Mouse (Mus musculus) MEL (cell line): ENCODE measurements around the gene Slc29a4. TPM values are rescaled to one million over a fixed set of nuclear protein-coding genes. Genes with fewer than 3 reads are reported as not detected.

Experiments used
- DNase-seq: peaks from one replicate; pipeline ENCODE4 v3.0.0; 2011; ENCODE audit warnings: low read depth, low spot score
- H3K27ac ChIP-seq: 2 replicates; pipeline ENCODE4 v1.5.1; 2012; ENCODE audit warnings: low read depth, mild to moderate bottlenecking, control low read depth, low read length, moderate library complexity; ENCODE audit not compliant: control insufficient read depth
- H3K27me3 ChIP-seq, 2 experiments: fragments of 150-350 bp in 1 of 2; sonication (generic) in 1 of 2; 2 replicates each; pipeline ENCODE4 v1.6.1; 2012; ENCODE audit warnings: low read length in 2 of 2, mild to moderate bottlenecking in 2 of 2, improper control_type of control experiment in 1 of 2, moderate library complexity in 1 of 2; ENCODE audit not compliant: insufficient read depth in 2 of 2, control insufficient read depth in 1 of 2
- H3K36me3 ChIP-seq, 2 experiments: 2 replicates each; pipeline ENCODE4 v1.6.1; 2012 to 2014; ENCODE audit warnings: low read length in 2 of 2, improper control_type of control experiment in 1 of 2, inconsistent platforms in 1 of 2, mild to moderate bottlenecking in 1 of 2; ENCODE audit not compliant: insufficient read depth in 2 of 2, control insufficient read depth in 1 of 2
- H3K4me1 ChIP-seq, 2 experiments: fragments of 150-350 bp in 1 of 2; sonication (generic) in 1 of 2; 2 replicates each; pipeline ENCODE4 v1.6.1; 2012; ENCODE audit warnings: low read length in 2 of 2, improper control_type of control experiment in 1 of 2, mild to moderate bottlenecking in 1 of 2; ENCODE audit not compliant: insufficient read depth in 2 of 2, control insufficient read depth in 1 of 2
- H3K4me3 ChIP-seq, 2 experiments: fragments of 150-350 bp in 1 of 2; sonication (generic) in 1 of 2; 2 replicates each; pipeline ENCODE4 v1.5.1; 2012; ENCODE audit warnings: low read depth in 2 of 2, low read length in 2 of 2, mild to moderate bottlenecking in 2 of 2, moderate library complexity in 2 of 2, control low read depth in 1 of 2, improper control_type of control experiment in 1 of 2; ENCODE audit not compliant: control insufficient read depth in 1 of 2, insufficient read depth in 1 of 2
- H3K79me2 ChIP-seq: 2 replicates; pipeline ENCODE4 v1.6.1; 2012; ENCODE audit warnings: mild to moderate bottlenecking, low read length, moderate library complexity; ENCODE audit not compliant: control insufficient read depth, poor library complexity, insufficient read depth
- H3K9ac ChIP-seq: 2 replicates; pipeline ENCODE4 v1.6.1; 2012; ENCODE audit warnings: low read depth, mild to moderate bottlenecking, control low read depth, low read length, moderate library complexity; ENCODE audit not compliant: control insufficient read depth, poor library complexity, severe bottlenecking
- H3K9me3 ChIP-seq: fragments of 150-350 bp; sonication (generic); replicated peaks from 2 replicates; pipeline ENCODE4 v1.6.1; 2012; ENCODE audit warnings: mild to moderate bottlenecking, low read length, improper control_type of control experiment, moderate library complexity; ENCODE audit not compliant: insufficient read depth
- BHLHE40 ChIP-seq: IDR thresholded peaks from 2 replicates; pipeline ENCODE4 v1.6.1; 2012; ENCODE audit warnings: low read depth, mild to moderate bottlenecking, inconsistent platforms, low read length, improper control_type of control experiment, borderline replicate concordance
- CHD1 ChIP-seq: IDR thresholded peaks from 2 replicates; pipeline ENCODE4 v1.6.1; 2012; ENCODE audit warnings: low read depth, mild to moderate bottlenecking, inconsistent platforms, low read length, improper control_type of control experiment
- CHD2 ChIP-seq: IDR thresholded peaks from 2 replicates; pipeline ENCODE4 v1.6.1; 2011; ENCODE audit warnings: low read length, improper control_type of control experiment
- CTCF ChIP-seq, 3 experiments: IDR thresholded peaks in 2 of 3; conservative IDR thresholded peaks in 1 of 3; 2 replicates each; pipeline ENCODE4 v1.5.1; 2011 to 2012; ENCODE audit warnings: low read length in 3 of 3, low read depth in 2 of 3, mild to moderate bottlenecking in 2 of 3, improper control_type of control experiment in 1 of 3, inconsistent platforms in 1 of 3, mixed read lengths in 1 of 3, moderate library complexity in 1 of 3; ENCODE audit not compliant: control insufficient read depth in 1 of 3, insufficient read depth in 1 of 3, poor library complexity in 1 of 3, severe bottlenecking in 1 of 3
- E2F4 ChIP-seq: IDR thresholded peaks from 2 replicates; pipeline ENCODE4 v1.6.1; 2011; ENCODE audit warnings: low read depth, low read length, improper control_type of control experiment, borderline replicate concordance
- ELF1 ChIP-seq: IDR thresholded peaks from 2 replicates; pipeline ENCODE4 v1.6.1; 2014; ENCODE audit warnings: low read depth, mild to moderate bottlenecking, inconsistent platforms, low read length, improper control_type of control experiment, moderate library complexity
- EP300 ChIP-seq, 2 experiments: IDR thresholded peaks; 2 replicates each; pipeline ENCODE4 v1.6.1; 2011; ENCODE audit warnings: improper control_type of control experiment in 2 of 2, low read length in 2 of 2, low read depth in 1 of 2, mild to moderate bottlenecking in 1 of 2
- GABPA ChIP-seq: IDR thresholded peaks from 2 replicates; pipeline ENCODE4 v1.6.1; 2012; ENCODE audit warnings: low read depth, mild to moderate bottlenecking, inconsistent platforms, low read length, improper control_type of control experiment, moderate library complexity
- GATA1 ChIP-seq: IDR thresholded peaks from 2 replicates; pipeline ENCODE4 v1.6.1; 2011; ENCODE audit warnings: low read depth, low read length, improper control_type of control experiment
- HCFC1 ChIP-seq: IDR thresholded peaks from 2 replicates; pipeline ENCODE4 v1.6.1; 2012; ENCODE audit warnings: low read depth, mild to moderate bottlenecking, inconsistent platforms, low read length, improper control_type of control experiment, moderate library complexity
- JUND ChIP-seq: IDR thresholded peaks from 2 replicates; pipeline ENCODE4 v1.6.1; 2011; ENCODE audit warnings: low read depth, mild to moderate bottlenecking, improper control_type of control experiment, low read length
- MAFK ChIP-seq: IDR thresholded peaks from 2 replicates; pipeline ENCODE4 v1.6.1; 2011; ENCODE audit warnings: low read depth, mild to moderate bottlenecking, low read length, improper control_type of control experiment, borderline replicate concordance
- MAX ChIP-seq: IDR thresholded peaks from 2 replicates; pipeline ENCODE4 v1.6.1; 2011; ENCODE audit warnings: low read length, improper control_type of control experiment
- MAZ ChIP-seq: IDR thresholded peaks from 2 replicates; pipeline ENCODE4 v1.6.1; 2012; ENCODE audit warnings: low read depth, mild to moderate bottlenecking, inconsistent platforms, low read length, improper control_type of control experiment
- POLR2AphosphoS2 ChIP-seq: IDR thresholded peaks from 2 replicates; pipeline ENCODE4 v1.6.1; 2011; ENCODE audit warnings: low read length, improper control_type of control experiment
- RAD21 ChIP-seq: IDR thresholded peaks from 2 replicates; pipeline ENCODE4 v1.6.1; 2011; ENCODE audit warnings: mild to moderate bottlenecking, low read depth, low read length, improper control_type of control experiment
- SIN3A ChIP-seq: IDR thresholded peaks from 2 replicates; pipeline ENCODE4 v1.6.1; 2012; ENCODE audit warnings: low read length, improper control_type of control experiment, inconsistent platforms
- SMC3 ChIP-seq: IDR thresholded peaks from 2 replicates; pipeline ENCODE4 v1.6.1; 2011; ENCODE audit warnings: low read depth, low read length, improper control_type of control experiment
- TBP ChIP-seq: IDR thresholded peaks from 2 replicates; pipeline ENCODE4 v1.8.0; 2011; ENCODE audit warnings: low read depth, low read length, improper control_type of control experiment
- UBTF ChIP-seq: IDR thresholded peaks from 2 replicates; pipeline ENCODE4 v1.6.1; 2012; ENCODE audit warnings: low read depth, mild to moderate bottlenecking, inconsistent platforms, low read length, improper control_type of control experiment, moderate library complexity, borderline replicate concordance; ENCODE audit not compliant: insufficient read depth
- USF1 ChIP-seq: IDR thresholded peaks from 2 replicates; pipeline ENCODE4 v1.6.1; 2014; ENCODE audit warnings: low read depth, mild to moderate bottlenecking, inconsistent platforms, low read length, improper control_type of control experiment, moderate library complexity
- ZC3H11A ChIP-seq: IDR thresholded peaks from 2 replicates; pipeline ENCODE4 v1.6.1; 2012; ENCODE audit warnings: low read depth, mild to moderate bottlenecking, inconsistent platforms, low read length, improper control_type of control experiment
- ZMIZ1 ChIP-seq: IDR thresholded peaks from 2 replicates; pipeline ENCODE4 v1.6.1; 2012; ENCODE audit warnings: low read depth, mild to moderate bottlenecking, inconsistent platforms, low read length, improper control_type of control experiment, moderate library complexity
- polyA plus RNA-seq, 2 experiments: library from polyadenylated mRNA; stranded (reverse) in 1 of 2; unstranded in 1 of 2; fragments of >175 nt in 1 of 2; fragments of >200 nt in 1 of 2; gene quantifications; 2 replicates each; pipeline versions ENCODE4 v1.2.1 to v1.2.4; 2012; ENCODE audit warnings: low replicate concordance in 2 of 2, low read depth in 1 of 2; ENCODE audit not compliant: insufficient read length in 2 of 2, insufficient read depth in 1 of 2, missing spikeins in 1 of 2
- total RNA-seq: library from RNA; depleted of rRNA; stranded (reverse); fragments of 300-350 nt; gene quantifications from 2 replicates; pipeline ENCODE4 v1.2.3, GENCODE M21; 2012

The Slc29a4 gene
- total and polyA plus RNA-seq, 3 experiments, result not detected

DNA sequence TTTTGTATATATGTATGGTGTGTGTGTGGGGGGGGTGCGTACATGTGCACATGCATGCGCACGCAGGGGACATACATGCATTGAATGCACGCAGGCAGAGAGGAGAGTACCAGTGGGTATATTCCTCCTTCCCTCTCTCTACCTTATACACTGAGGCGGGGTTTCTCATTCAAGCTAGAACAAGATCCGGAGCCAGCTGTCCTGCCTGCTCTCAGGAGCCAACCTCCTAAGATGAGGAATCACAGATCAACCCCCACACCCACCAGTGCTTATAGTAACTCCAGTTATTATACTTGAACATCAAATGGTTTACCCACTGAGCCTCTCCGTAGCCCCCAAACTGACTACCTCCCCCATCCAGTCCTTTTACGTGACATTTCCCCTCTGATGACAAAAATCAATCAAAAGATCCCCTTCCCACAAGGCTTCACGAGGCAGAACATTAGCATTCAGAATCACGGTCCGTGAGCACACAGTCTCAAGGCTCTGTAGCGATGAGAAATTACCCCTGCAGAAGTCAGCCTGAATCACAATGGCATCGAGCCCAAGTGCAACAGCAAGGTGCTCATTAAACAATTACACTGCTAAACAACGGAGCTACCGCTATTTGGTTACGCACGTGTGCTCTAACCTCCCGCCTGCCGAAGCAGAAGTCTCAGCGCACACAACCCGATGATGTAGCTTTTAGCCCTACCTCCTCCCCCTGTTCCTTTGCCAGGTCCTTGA is 69.9 kb downstream of the Slc29a4 start:
- H3K79me2 ChIP-seq, result no peaks in the 10 kb centered on the region
- no peaks in the 10 kb centered on the region for H3K36me3 ChIP-seq
- no peak for DNase-seq
- H3K9ac ChIP-seq, result no peak overlapping the region
- H3K4me3 ChIP-seq, result no peak overlapping the region
- no peaks in the 10 kb centered on the region for H3K9me3 ChIP-seq
- H3K27ac ChIP-seq, result no peak overlapping the region
- H3K4me1 ChIP-seq, result no peaks in the 10 kb centered on the region
- no peak for TF ChIP-seq SIN3A
- no peak for TF ChIP-seq EP300 (IDR thresholded peaks at IDR 0.05; ENCODE audit: low read depth in 1 of 2, low read length in 2 of 2)
- no peak for TF ChIP-seq MAFK
- TF ChIP-seq RAD21, result no peak
- TF ChIP-seq HCFC1, result no peak
- no peaks in the 10 kb centered on the region for H3K27me3 ChIP-seq

DNA sequence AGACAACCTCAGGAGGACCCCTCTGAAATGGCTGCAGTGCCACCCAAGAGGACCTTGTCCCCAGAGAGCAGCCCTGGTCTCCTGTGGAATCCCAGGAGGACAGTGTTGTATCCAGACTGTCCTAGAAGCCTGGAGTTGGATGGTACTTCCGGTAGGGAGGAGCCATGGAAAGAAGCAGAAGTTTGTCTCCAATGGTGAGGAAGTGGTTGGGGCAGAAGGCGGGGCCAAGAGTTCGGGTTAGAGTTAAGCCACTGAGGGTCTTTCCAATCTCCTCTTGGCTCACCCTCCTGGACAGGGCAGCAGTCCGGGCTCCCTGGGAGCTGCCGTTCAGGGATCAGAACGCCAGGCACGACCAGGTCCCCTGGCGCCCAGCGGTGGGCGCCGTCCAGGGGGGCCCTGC is 72.0 kb downstream of the Slc29a4 start:
- H3K36me3 ChIP-seq, result no peaks in the 10 kb centered on the region
- no peaks in the 10 kb centered on the region for H3K9me3 ChIP-seq

DNA sequence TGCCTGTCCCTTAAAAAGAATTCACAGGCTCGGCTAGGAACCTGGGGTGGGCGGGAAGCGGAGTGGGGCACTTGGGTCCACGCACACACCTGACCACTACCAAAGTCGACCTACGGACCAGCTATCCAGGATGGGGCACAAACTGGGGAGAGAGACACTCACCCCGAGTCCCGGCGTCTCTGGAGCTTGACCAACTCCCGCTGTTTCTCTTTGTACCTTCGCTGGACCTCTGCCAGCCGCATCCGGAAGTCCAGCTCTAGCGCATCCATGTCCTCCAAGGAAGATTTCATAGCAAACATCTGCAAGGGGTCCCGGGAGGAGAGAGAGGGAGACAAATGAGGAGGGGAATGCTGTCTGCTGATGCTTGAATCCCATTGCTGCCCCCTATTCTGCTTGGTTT is 72.6 kb downstream of the Slc29a4 start:
- DNase-seq, result no peak
- TF ChIP-seq UBTF (no peak), BHLHE40 (no peak), RAD21 (no peak), CHD1 (no peak)
- Histone ChIP-seq H3K9ac (no peak overlapping the region), H3K27me3 (no peaks in the 10 kb centered on the region), H3K9me3 (no peaks in the 10 kb centered on the region), H3K27ac (no peak overlapping the region), H3K36me3 (no peaks in the 10 kb centered on the region), H3K4me3 (no peak overlapping the region), H3K79me2 (no peaks in the 10 kb centered on the region), H3K4me1 (no peaks in the 10 kb centered on the region)

More for the DNA sequence above, 72.0 kb downstream of the Slc29a4 start:
- Histone ChIP-seq H3K27ac (no peak overlapping the region), H3K9ac (no peak overlapping the region), H3K4me3 (no peak overlapping the region), H3K27me3 (no peaks in the 10 kb centered on the region), H3K4me1 (no peaks in the 10 kb centered on the region), H3K79me2 (no peaks in the 10 kb centered on the region)
- DNase-seq, result no peak
- TF ChIP-seq ZMIZ1, result no peak
- no peak for TF ChIP-seq SMC3
- TF ChIP-seq CHD2, result no peak
- no peak for TF ChIP-seq ELF1
- TF ChIP-seq CHD1, result no peak
- no peak for TF ChIP-seq UBTF
- TF ChIP-seq POLR2AphosphoS2, result no peak
- TF ChIP-seq EP300 (IDR thresholded peaks at IDR 0.05; ENCODE audit: low read depth in 1 of 2, low read length in 2 of 2), result no peak
- no peak for TF ChIP-seq TBP
- TF ChIP-seq E2F4, result no peak
- TF ChIP-seq MAX, result no peak
- no peak for TF ChIP-seq USF1
- TF ChIP-seq JUND, result no peak
- no peak for TF ChIP-seq GABPA
- no peak for TF ChIP-seq HCFC1
- TF ChIP-seq ZC3H11A, result no peak
- no peak for TF ChIP-seq MAZ
- TF ChIP-seq CTCF (IDR thresholded peaks at IDR 0.05 in 2 of 3, conservative IDR thresholded peaks at IDR 0.05 in 1 of 3; ENCODE audit: control insufficient read depth in 1 of 3, insufficient read depth in 1 of 3, low read depth in 2 of 3, low read length in 3 of 3, poor library complexity in 1 of 3, severe bottlenecking in 1 of 3), result no peak
- no peak for TF ChIP-seq GATA1
- no peak for TF ChIP-seq RAD21
